Mouse (Mus musculus) kidney, adult 2 months (tissue): ENCODE results near the gene Nuak1. TPM values are rescaled to one million over a fixed set of nuclear protein-coding genes. Genes with fewer than 3 reads are reported as not detected.
A peak's percentile ranks its signal among the peaks of the same experiment; 100 is the strongest.

ENCODE experiments used
- DNase-seq: peaks from one replicate; pipeline ENCODE4 v3.0.0; 2021
- H3K27ac ChIP-seq: fragments of 200-500 bp; 2 replicates; pipeline ENCODE4 v1.5.1; 2012; ENCODE audit warnings: low read depth, low read length, control low read depth, inconsistent platforms; ENCODE audit not compliant: insufficient read depth
- H3K27me3 ChIP-seq: fragments of 200-500 bp; replicated peaks from 2 replicates; pipeline ENCODE4 v1.6.1; 2012; ENCODE audit warnings: mild to moderate bottlenecking, moderate library complexity, low read length, inconsistent platforms; ENCODE audit not compliant: control insufficient read depth, insufficient read depth
- H3K36me3 ChIP-seq: fragments of 200-500 bp; 2 replicates; pipeline ENCODE4 v1.6.1; 2012; ENCODE audit warnings: mild to moderate bottlenecking, moderate library complexity, low read length, inconsistent platforms; ENCODE audit not compliant: control insufficient read depth, insufficient read depth
- H3K4me1 ChIP-seq: fragments of 200-500 bp; 2 replicates; pipeline ENCODE4 v1.6.1; 2011; ENCODE audit warnings: low read length; ENCODE audit not compliant: control insufficient read depth, insufficient read depth
- H3K4me3 ChIP-seq: fragments of 200-500 bp; 2 replicates; pipeline ENCODE4 v1.5.1; 2011; ENCODE audit warnings: mild to moderate bottlenecking, low read depth, low read length, control low read depth; ENCODE audit not compliant: insufficient read depth
- CTCF ChIP-seq: fragments of 200-500 bp; conservative IDR thresholded peaks from 2 replicates; pipeline ENCODE4 v1.5.1; 2011; ENCODE audit warnings: low read depth, mild to moderate bottlenecking, control low read depth, low read length, moderate library complexity, mixed read lengths; ENCODE audit not compliant: insufficient read depth, insufficient read length
- POLR2A ChIP-seq: fragments of 200-500 bp; IDR thresholded peaks from one replicate; pipeline ENCODE4 v1.6.1; 2011; ENCODE audit warnings: low read depth, low read length, control low read depth
- WGBS: fragments of 180-500 bp; shearing (Covaris S2); methylation state at CpG from one replicate; pipeline ENCODE4 v1.1.7; 2018; 5-methylcytosine and 5-hydroxymethylcytosine counted together
- polyA plus RNA-seq: library from polyadenylated mRNA; depleted of rRNA; stranded (reverse); fragments of >200 nt; gene quantifications from 2 replicates; pipeline ENCODE4 v1.2.3, GENCODE M21; 2012

Nuak1 gene
- polyA plus RNA-seq, 1 experiment = 12.2 TPM

GRCm38 (mm10) chr10:84446661-84447060, 6.3 kb upstream of the Nuak1 start:
- WGBS = 86% methylated on average over 6 of the region's 6 CpGs
- DNase-seq = no peak
- Histone ChIP-seq H3K27me3 (no peaks in the 10 kb centered on the region), H3K36me3 (no peaks in the 10 kb centered on the region), H3K27ac (no peak overlapping the region), H3K4me1 (peaks cover 5% of the 10 kb centered on the region), H3K4me3 (no peak overlapping the region)
- TF ChIP-seq POLR2A = no peak
- TF ChIP-seq CTCF = no peak

GRCm38 (mm10) chr10:84444396-84444795, 4.0 kb upstream of the Nuak1 start:
- no peak for DNase-seq
- 78% methylated on average over 9 of the region's 9 CpGs for WGBS

GRCm38 (mm10) chr10:84441846-84442245, 1.4 kb upstream of the Nuak1 start:
- whole genome bisulfite sequencing = 37% methylated on average over 11 of the region's 11 CpGs
- TF ChIP-seq POLR2A (no peak), CTCF (no peak)
- DNase-seq = no peak

More at GRCm38 (mm10) chr10:84444396-84444795, 4.0 kb upstream of the Nuak1 start:
- Histone ChIP-seq H3K4me1 (peaks cover 8% of the 10 kb centered on the region), H3K27ac (no peak overlapping the region), H3K27me3 (no peaks in the 10 kb centered on the region), H3K4me3 (no peak overlapping the region), H3K36me3 (no peaks in the 10 kb centered on the region)
- TF ChIP-seq CTCF (no peak), POLR2A (no peak)

DNA sequence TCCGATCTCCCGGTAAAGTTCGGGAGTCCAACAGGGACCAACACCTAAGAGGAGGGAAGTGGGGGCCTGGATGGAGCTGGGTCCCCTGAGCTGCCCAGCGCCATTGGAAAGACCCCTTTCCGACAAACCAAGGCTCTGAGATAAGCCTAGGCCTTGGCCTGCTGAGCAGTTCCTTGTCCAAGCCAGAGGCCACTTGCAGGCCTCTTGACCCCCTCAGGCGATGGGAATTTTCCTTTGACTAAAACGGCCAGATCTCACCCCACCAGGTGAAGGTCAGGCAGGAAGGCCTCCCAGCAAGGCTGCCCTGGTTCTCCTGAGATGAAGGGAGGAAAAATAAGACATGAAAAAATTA, 1.0 kb upstream of the Nuak1 start:
- 1% methylated on average over 7 of the region's 7 CpGs for WGBS
- H3K4me1 ChIP-seq = peaks cover 8% of the 10 kb centered on the region
- peak overlapping the region; percentile 88 for H3K4me3 ChIP-seq
- TF ChIP-seq CTCF (no peak), POLR2A (no peak)
- DNase-seq = peak; percentile 69
- H3K36me3 ChIP-seq = no peaks in the 10 kb centered on the region
- no peaks in the 10 kb centered on the region for H3K27me3 ChIP-seq
- H3K27ac ChIP-seq = peak overlapping the region; percentile 97

More at GRCm38 (mm10) chr10:84441846-84442245, 1.4 kb upstream of the Nuak1 start:
- Histone ChIP-seq H3K27ac (peak overlapping the region; percentile 97), H3K4me3 (no peak overlapping the region), H3K27me3 (no peaks in the 10 kb centered on the region), H3K36me3 (no peaks in the 10 kb centered on the region), H3K4me1 (peaks cover 8% of the 10 kb centered on the region)

GRCm38 (mm10) chr10:84440181-84440540, 236 bp downstream of the Nuak1 start:
- 1% methylated on average over 32 of the region's 32 CpGs for WGBS
- no peak for DNase-seq
- Histone ChIP-seq H3K27me3 (no peaks in the 10 kb centered on the region), H3K36me3 (no peaks in the 10 kb centered on the region), H3K4me3 (peak overlapping the region; percentile 88), H3K4me1 (peaks cover 8% of the 10 kb centered on the region), H3K27ac (peak overlapping the region; percentile 63)
- no peak for TF ChIP-seq CTCF
- TF ChIP-seq POLR2A = no peak

DNA sequence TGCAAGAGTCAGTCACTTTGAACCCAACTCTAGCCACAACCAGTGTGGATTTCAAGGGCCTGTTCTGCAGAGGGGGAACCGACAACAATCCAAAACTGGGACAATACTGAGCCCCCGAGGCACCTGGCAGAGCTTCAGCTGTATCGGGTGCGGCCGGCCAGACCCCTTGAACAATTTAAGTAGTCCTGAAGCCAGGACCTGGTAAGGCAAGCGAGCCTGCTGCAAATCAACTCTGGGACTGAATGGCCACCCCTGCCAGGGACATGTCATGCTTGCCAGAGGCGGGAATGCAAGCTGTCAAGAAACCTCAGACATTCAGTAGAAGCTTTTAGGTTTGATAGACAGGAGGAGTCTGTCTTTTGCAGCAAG, 1.2 kb downstream of the Nuak1 start:
- Histone ChIP-seq H3K4me3 (peak overlapping the region; percentile 88), H3K27me3 (no peaks in the 10 kb centered on the region), H3K36me3 (no peaks in the 10 kb centered on the region), H3K27ac (0 out of 2 replicates have a peak overlapping the region, but pooled peaks have one; percentile 24), H3K4me1 (peaks cover 8% of the 10 kb centered on the region)
- DNase-seq = peak; percentile 30
- TF ChIP-seq CTCF (no peak), POLR2A (no peak)
- 23% methylated on average over 7 of the region's 7 CpGs for WGBS

DNA sequence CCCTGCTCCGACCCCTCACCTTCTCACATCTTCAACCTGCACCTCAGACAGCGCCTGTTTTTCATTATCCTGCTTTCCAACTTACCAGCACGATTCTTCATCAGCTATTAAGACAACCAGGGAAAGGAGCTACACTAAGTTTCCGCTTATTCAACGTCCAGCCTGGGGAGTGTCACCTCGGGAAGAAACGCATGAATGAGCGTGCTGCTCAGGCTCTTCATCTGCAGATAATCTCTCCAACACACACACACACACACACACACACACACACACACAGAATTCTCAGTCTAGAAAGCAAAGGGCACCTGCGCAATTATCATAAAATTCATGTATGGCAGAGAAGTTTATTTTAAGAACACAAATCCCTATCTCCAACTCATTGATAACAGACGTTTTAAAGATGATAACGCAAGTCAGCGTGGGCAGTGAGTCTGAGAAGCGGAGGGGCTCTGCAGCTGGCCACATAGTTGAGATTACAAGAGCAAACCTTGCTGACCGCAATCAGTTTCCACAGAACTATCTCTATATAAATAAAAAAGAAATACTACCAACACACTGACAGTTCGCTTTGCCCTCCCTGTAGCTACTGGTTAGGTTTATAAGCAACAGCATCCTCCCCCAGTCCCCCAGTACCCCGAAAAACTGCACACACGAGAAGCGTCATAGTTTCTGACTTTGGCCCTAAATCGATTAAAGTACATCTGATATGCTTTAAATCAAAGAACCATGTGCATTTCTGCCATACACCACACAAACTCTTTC, 1.8 kb downstream of the Nuak1 start:
- 31% methylated on average over 19 of the region's 19 CpGs for WGBS
- TF ChIP-seq CTCF = no peak
- TF ChIP-seq POLR2A = no peak
- peak; percentile 18 for DNase-seq
- no peaks in the 10 kb centered on the region for H3K27me3 ChIP-seq
- H3K4me3 ChIP-seq = peak overlapping the region; percentile 88
- peaks cover 8% of the 10 kb centered on the region for H3K4me1 ChIP-seq
- H3K36me3 ChIP-seq = no peaks in the 10 kb centered on the region
- H3K27ac ChIP-seq = peak overlapping the region; percentile 57
